Mouse (Mus musculus) hindbrain, embryonic 10.5 days (tissue): ENCODE measurements around the gene Pou3f4. TPM values are rescaled to one million over a fixed set of nuclear protein-coding genes. Genes with fewer than 3 reads are reported as not detected.

Experiments used
- DNase-seq: peaks from one replicate; pipeline ENCODE4 v3.0.0-alpha.2; 2017; ENCODE audit warnings: low spot score
- H3K27ac ChIP-seq: fragments of 300-500 bp; sonication (generic); 2 replicates; pipeline ENCODE4 v1.5.1; 2016; ENCODE audit warnings: mild to moderate bottlenecking, moderate library complexity
- H3K27me3 ChIP-seq: fragments of 300-500 bp; sonication (generic); 2 replicates; pipeline ENCODE4 v1.6.1; 2016; ENCODE audit warnings: mild to moderate bottlenecking; ENCODE audit not compliant: poor library complexity, insufficient read depth, severe bottlenecking
- H3K36me3 ChIP-seq: fragments of 300-500 bp; sonication (generic); 2 replicates; pipeline ENCODE4 v1.6.1; 2016; ENCODE audit warnings: mild to moderate bottlenecking, moderate library complexity
- H3K4me1 ChIP-seq: fragments of 300-500 bp; sonication (generic); replicated peaks from 2 replicates; pipeline ENCODE4 v1.6.1; 2016; ENCODE audit warnings: mild to moderate bottlenecking
- H3K4me3 ChIP-seq: fragments of 300-500 bp; sonication (generic); 2 replicates; pipeline ENCODE4 v1.5.1; 2016; ENCODE audit warnings: mild to moderate bottlenecking, moderate library complexity
- H3K9me3 ChIP-seq: fragments of 300-500 bp; sonication (generic); 2 replicates; pipeline ENCODE4 v1.6.1; 2016; ENCODE audit warnings: mild to moderate bottlenecking, moderate library complexity
- WGBS: fragments of 180-500 bp; shearing (Covaris S2); methylation state at CpG from one replicate; pipeline ENCODE4 v1.1.7; 2016; 5-methylcytosine and 5-hydroxymethylcytosine counted together
- polyA plus RNA-seq: library from polyadenylated mRNA; unstranded; fragments of >200 nt; fragmentation: Nextera tagmentation; extraction: Ambion mirVana; gene quantifications from 2 replicates; pipeline ENCODE4 v1.2.1, GENCODE M21; 2016

Pou3f4 gene
- polyA plus RNA-seq, 1 experiment from 2014 or later, result 18.8 TPM

GRCm38 (mm10) chrX:110837450-110837849 is 23.4 kb downstream of the Pou3f4 start:
- H3K27me3 ChIP-seq, result no peaks in the 10 kb centered on the region
- DNase-seq, result no peak
- H3K4me3 ChIP-seq, result no peak overlapping the region
- no peak overlapping the region for H3K27ac ChIP-seq
- no peaks in the 10 kb centered on the region for H3K4me1 ChIP-seq
- 77% methylated on average over 2 of the region's 2 CpGs for WGBS
- H3K9me3 ChIP-seq, result no peaks in the 10 kb centered on the region
- H3K36me3 ChIP-seq, result no peaks in the 10 kb centered on the region

DNA sequence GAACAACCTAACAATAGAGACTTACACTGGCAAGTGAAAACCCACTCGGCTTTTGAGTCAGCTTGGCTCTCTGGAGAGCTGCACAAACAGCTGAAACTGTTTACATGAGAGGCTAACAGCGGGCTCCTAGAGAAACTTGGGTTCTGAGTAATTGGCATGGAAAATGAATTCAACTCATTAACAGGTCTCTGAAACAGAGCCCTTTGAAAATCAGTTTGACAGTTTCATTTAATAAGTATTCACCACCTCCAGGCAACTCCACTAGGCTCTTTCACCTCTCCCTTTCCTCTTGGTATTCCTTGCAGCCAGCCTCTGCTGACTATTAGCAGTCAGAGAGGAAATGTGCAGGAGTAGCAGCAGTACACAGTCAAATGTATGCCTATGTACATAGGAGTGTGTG is 37.2 kb downstream of the Pou3f4 start:
- WGBS, result 48% methylated on average over 2 of the region's 2 CpGs
- H3K9me3 ChIP-seq, result no peaks in the 10 kb centered on the region

More for the DNA sequence above, 37.2 kb downstream of the Pou3f4 start:
- H3K36me3 ChIP-seq, result no peaks in the 10 kb centered on the region
- no peaks in the 10 kb centered on the region for H3K27me3 ChIP-seq
- H3K4me1 ChIP-seq, result no peaks in the 10 kb centered on the region
- DNase-seq, result no peak
- H3K4me3 ChIP-seq, result no peak overlapping the region
- H3K27ac ChIP-seq, result no peak overlapping the region
